Mouse (Mus musculus) stomach, embryonic 16.5 days (tissue): ENCODE results near the gene Tmub2. TPM values are rescaled to one million over a fixed set of nuclear protein-coding genes. Genes with fewer than 3 reads are reported as not detected.

Source experiments
- polyA plus RNA-seq: library from polyadenylated mRNA; unstranded; fragments of >200 nt; fragmentation: Nextera tagmentation; extraction: Ambion mirVana; gene quantifications from 2 replicates; pipeline ENCODE4 v1.2.1, GENCODE M21; 2015

Gene Tmub2
- polyA plus RNA-seq, 1 experiment from 2014 or later = 53.0 TPM

Other genes with a start within 250 kb of the Tmub2 start
- 2.9 and 3.5 TPM in 2 replicates for gene Cd300lg, start 243.4 kb upstream of the Tmub2 start, polyA plus RNA-seq
- gene Mpp2, start 196.4 kb upstream of the Tmub2 start, polyA plus RNA-seq = 7.9 and 8.3 TPM in 2 replicates
- gene Ppy, start 183.6 kb upstream of the Tmub2 start, polyA plus RNA-seq = 6.0 and 6.7 TPM in 2 replicates
- gene Pyy, start 177.1 kb upstream of the Tmub2 start, polyA plus RNA-seq = 40.5 and 56.0 TPM in 2 replicates
- gene Nags, start 139.4 kb upstream of the Tmub2 start, polyA plus RNA-seq = 3.2 and 4.2 TPM in 2 replicates
- gene Tmem101, start 128.5 kb upstream of the Tmub2 start, polyA plus RNA-seq = 27.9 and 29.0 TPM in 2 replicates
- 79.2 and 85.4 TPM in 2 replicates for gene Lsm12, start 99.6 kb upstream of the Tmub2 start, polyA plus RNA-seq
- 28.0 and 28.7 TPM in 2 replicates for gene G6pc3, start 95.3 kb upstream of the Tmub2 start, polyA plus RNA-seq
- 60.6 and 67.4 TPM in 2 replicates for gene Hdac5, start 54.8 kb upstream of the Tmub2 start, polyA plus RNA-seq
- 10.8 and 12.4 TPM in 2 replicates for gene BC030867, start 36.0 kb upstream of the Tmub2 start, polyA plus RNA-seq
- 0.12 TPM in 1 of 2 replicates, not detected in the other for gene Asb16, start 16.2 kb upstream of the Tmub2 start, polyA plus RNA-seq
- 12.2 and 13.2 TPM in 2 replicates for gene Atxn7l3, start 11.7 kb downstream of the Tmub2 start, polyA plus RNA-seq
- 70.5 and 71.4 TPM in 2 replicates for gene Ubtf, start 34.8 kb downstream of the Tmub2 start, polyA plus RNA-seq
- 38.9 and 47.2 TPM in 2 replicates for gene Slc4a1, start 81.3 kb downstream of the Tmub2 start, polyA plus RNA-seq
- 6.8 and 7.6 TPM in 2 replicates for gene Rundc3a, start 108.5 kb downstream of the Tmub2 start, polyA plus RNA-seq
- 239 and 243 TPM in 2 replicates for gene Slc25a39, start 123.0 kb downstream of the Tmub2 start, polyA plus RNA-seq
- gene Grn, start 145.4 kb downstream of the Tmub2 start, polyA plus RNA-seq = 187 and 207 TPM in 2 replicates
- 2.5 and 3.3 TPM in 2 replicates for gene Fam171a2, start 162.8 kb downstream of the Tmub2 start, polyA plus RNA-seq
- gene Itga2b, start 185.2 kb downstream of the Tmub2 start, polyA plus RNA-seq = 8.6 and 10.8 TPM in 2 replicates